Mouse (Mus musculus): ENCODE data around the gene 4930524J08Rik. TPM values are rescaled to one million over a fixed set of nuclear protein-coding genes. Genes with fewer than 3 reads are reported as not detected.

The 4930524J08Rik gene
- total RNA-seq, 2 experiments from 2014 or later = 0.50 to 1.5 TPM

- intact Hi-C loops (cut with DNase I) = no loop called here
Measured at GRCm38 (mm10) chr5:100000048-100000447, 21.2 kb downstream of the 4930524J08Rik start.

GRCm38 (mm10) chr5:100000500-100000899 is 21.6 kb downstream of the 4930524J08Rik start:
- intact Hi-C loops (cut with DNase I) = no loop called here
- no peak for DNase-seq

More at GRCm38 (mm10) chr5:100000048-100000447, 21.2 kb downstream of the 4930524J08Rik start:
- no peak for DNase-seq

- DNase-seq = no peak
- intact Hi-C loops (cut with DNase I) = no loop called here
Measured at GRCm38 (mm10) chr5:100003895-100004294, 25.0 kb downstream of the 4930524J08Rik start.

- intact Hi-C loops (cut with DNase I) = no loop called here
- peak in 1 of 2 experiments; percentile 13 for DNase-seq
Measured at GRCm38 (mm10) chr5:100005431-100005830, 26.6 kb downstream of the 4930524J08Rik start.

GRCm38 (mm10) chr5:100005896-100006295 is 27.0 kb downstream of the 4930524J08Rik start:
- DNase-seq = no peak
- intact Hi-C loops (cut with DNase I) = no loop called here

GRCm38 (mm10) chr5:100006324-100007039 is 27.6 kb downstream of the 4930524J08Rik start:
- intact Hi-C loops (cut with DNase I) = no loop called here
- no peak for DNase-seq

- DNase-seq = no peak
- intact Hi-C loops (cut with DNase I) = no loop called here
Measured at GRCm38 (mm10) chr5:100007040-100007375, 28.1 kb downstream of the 4930524J08Rik start.

- intact Hi-C loops (cut with DNase I) = no loop called here
- DNase-seq = no peak
Measured at GRCm38 (mm10) chr5:100008485-100008884, 29.6 kb downstream of the 4930524J08Rik start.

GRCm38 (mm10) chr5:100012599-100012998 is 33.7 kb downstream of the 4930524J08Rik start:
- no peak for DNase-seq
- intact Hi-C loops (cut with DNase I) = no loop called here

- intact Hi-C loops (cut with DNase I) = no loop called here
Measured at GRCm38 (mm10) chr5:100020089-100020488, 41.2 kb downstream of the 4930524J08Rik start.

GRCm38 (mm10) chr5:100024403-100024802 is 45.5 kb downstream of the 4930524J08Rik start:
- intact Hi-C loops (cut with DNase I) = no loop called here

More at GRCm38 (mm10) chr5:100020089-100020488, 41.2 kb downstream of the 4930524J08Rik start:
- no peak for DNase-seq

GRCm38 (mm10) chr5:100024868-100025267 is 46.0 kb downstream of the 4930524J08Rik start:
- no peak for DNase-seq
- intact Hi-C loops (cut with DNase I) = no loop called here

More at GRCm38 (mm10) chr5:100024403-100024802, 45.5 kb downstream of the 4930524J08Rik start:
- DNase-seq = no peak

Other genes starting within 250 kb of the 4930524J08Rik start
- 10 to 100 TPM; 10.3 to 12.3 TPM for gene Rasgef1b, start 250.0 kb upstream of the 4930524J08Rik start, total RNA-seq (2021)
- not detected for gene Vamp9, start 72.8 kb upstream of the 4930524J08Rik start, total RNA-seq (2021)
- 100 to 1,000 TPM in 1 of 2 experiments, 10 to 100 TPM in 1; 93.8 to 101 TPM for gene Hnrnpd, start 123 bp upstream of the 4930524J08Rik start, total RNA-seq (2021)
- 10 to 100 TPM; 60.9 to 70.1 TPM for gene Hnrnpdl, start 60.6 kb downstream of the 4930524J08Rik start, total RNA-seq (2021)
- gene Enoph1, start 60.9 kb downstream of the 4930524J08Rik start, total RNA-seq (2021) = 1 to 10 TPM; 9.2 to 9.5 TPM
- gene Tmem150c, start 180.7 kb downstream of the 4930524J08Rik start, total RNA-seq (2021) = 1 to 10 TPM; 5.1 to 5.6 TPM